Mouse (Mus musculus) spleen, adult 2 months (tissue): ENCODE data around the gene Zfyve28. TPM values are rescaled to one million over a fixed set of nuclear protein-coding genes. Genes with fewer than 3 reads are reported as not detected.

Experiments used
- DNase-seq, 2 experiments: peaks; one replicate each; pipeline versions ENCODE4 v3.0.0 to v3.0.0-alpha.2; 2012 to 2021; ENCODE audit warnings: low spot score in 2 of 2, low read depth in 1 of 2
- H3K27ac ChIP-seq: fragments of 200-500 bp; 2 replicates; pipeline ENCODE4 v1.5.1; 2012; ENCODE audit warnings: low read length, inconsistent platforms; ENCODE audit not compliant: insufficient read depth
- H3K27me3 ChIP-seq: fragments of 200-500 bp; 2 replicates; pipeline ENCODE4 v1.6.1; 2012; ENCODE audit warnings: mild to moderate bottlenecking, moderate library complexity, low read length, inconsistent platforms; ENCODE audit not compliant: control insufficient read depth, insufficient read depth
- H3K36me3 ChIP-seq: fragments of 200-500 bp; 2 replicates; pipeline ENCODE4 v1.6.1; 2012; ENCODE audit warnings: mild to moderate bottlenecking, low read length, inconsistent platforms; ENCODE audit not compliant: control insufficient read depth, insufficient read depth
- H3K4me1 ChIP-seq: fragments of 200-500 bp; 2 replicates; pipeline ENCODE4 v1.6.1; 2011; ENCODE audit warnings: inconsistent platforms; ENCODE audit not compliant: control insufficient read depth, insufficient read depth, insufficient read length
- H3K4me3 ChIP-seq: fragments of 200-500 bp; 2 replicates; pipeline ENCODE4 v1.5.1; 2011; ENCODE audit warnings: mild to moderate bottlenecking, inconsistent platforms; ENCODE audit not compliant: insufficient read depth, insufficient read length; ENCODE audit errors: extremely low read depth
- CTCF ChIP-seq: fragments of 200-500 bp; IDR thresholded peaks from 2 replicates; pipeline ENCODE4 v1.5.1; 2011; ENCODE audit warnings: mild to moderate bottlenecking, inconsistent platforms; ENCODE audit not compliant: insufficient read depth, insufficient read length, insufficient replicate concordance; ENCODE audit errors: extremely low read depth
- POLR2A ChIP-seq: fragments of 200-500 bp; IDR thresholded peaks from 2 replicates; pipeline ENCODE4 v1.6.1; 2011; ENCODE audit warnings: low read depth, low read length, inconsistent platforms
- WGBS: fragments of 180-500 bp; shearing (Covaris S2); methylation state at CpG from one replicate; pipeline ENCODE4 v1.1.7; 2018; 5-methylcytosine and 5-hydroxymethylcytosine counted together
- polyA plus RNA-seq: library from polyadenylated mRNA; depleted of rRNA; stranded (reverse); fragments of >200 nt; gene quantifications from 2 replicates; pipeline ENCODE4 v1.2.3, GENCODE M21; 2012

Gene Zfyve28
- polyA plus RNA-seq, 1 experiment = 3.8 TPM

DNA sequence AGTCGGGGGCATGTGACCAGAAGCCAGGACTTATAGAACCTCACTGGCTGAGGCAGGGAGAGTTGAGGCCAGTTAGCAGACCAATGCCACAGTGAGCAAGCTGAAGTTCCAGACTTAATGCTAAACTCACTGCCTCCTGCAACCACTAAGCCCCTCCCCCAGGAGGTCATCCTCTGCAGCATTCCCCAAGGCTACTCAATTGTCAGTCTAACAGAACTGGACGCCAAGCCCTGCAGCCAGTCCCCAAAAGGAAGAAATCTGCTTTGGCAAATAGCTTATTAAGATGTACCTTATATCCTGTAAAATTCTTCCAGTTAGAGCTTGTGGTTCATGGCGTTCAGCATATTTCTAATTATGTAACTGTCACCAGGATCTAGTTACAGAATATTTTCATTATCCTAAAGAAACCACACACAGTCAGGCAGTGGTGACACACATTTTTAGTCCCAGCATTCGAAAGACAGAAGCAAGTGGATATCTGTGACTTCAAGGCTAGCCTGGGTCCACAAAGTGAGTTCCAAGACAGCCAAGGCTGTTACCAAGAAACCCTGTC lies 35.2 kb downstream of the Zfyve28 start:
- Histone ChIP-seq H3K27ac (no peak overlapping the region), H3K27me3 (no peaks in the 10 kb centered on the region), H3K36me3 (no peaks in the 10 kb centered on the region), H3K4me1 (no peaks in the 10 kb centered on the region; the same call in 1 of the 2 replicates), H3K4me3 (no peak overlapping the region)
- TF ChIP-seq POLR2A (no peak), CTCF (no peak)
- DNase-seq = no peak
- WGBS = 78% methylated on average over 4 of the region's 4 CpGs

DNA sequence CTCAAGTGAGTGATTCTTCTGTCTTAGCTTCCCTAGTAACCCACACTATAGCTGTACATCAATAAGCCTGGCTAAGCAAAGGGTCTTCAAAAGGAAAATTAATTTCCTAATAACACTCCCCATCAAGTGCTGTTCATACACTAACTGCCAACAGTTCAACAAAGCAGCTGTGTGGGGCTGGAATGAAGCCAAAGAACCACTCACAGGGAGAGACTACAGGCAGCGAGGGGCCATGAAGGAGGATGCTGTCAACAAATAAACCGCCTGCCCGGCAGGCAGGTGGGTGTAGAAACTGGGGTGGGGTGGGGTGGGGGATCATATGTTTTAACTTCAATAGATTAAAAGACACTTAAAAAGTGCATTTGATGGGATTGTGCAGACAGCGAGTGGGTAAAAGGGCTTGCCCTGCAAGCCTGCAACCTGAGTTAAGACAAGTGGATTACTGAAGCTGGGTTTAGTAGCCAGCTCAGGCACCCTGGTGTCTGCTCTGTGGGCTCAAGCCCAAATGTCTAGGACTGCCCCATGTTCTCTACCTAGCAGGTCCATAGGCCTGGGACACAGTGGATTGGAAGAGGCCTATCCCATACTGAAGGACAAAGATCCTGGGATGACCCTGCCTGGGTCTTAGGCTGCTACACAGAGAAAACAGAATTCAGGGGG lies 35.8 kb downstream of the Zfyve28 start:
- Histone ChIP-seq H3K4me1 (no peaks in the 10 kb centered on the region; the same call in 1 of the 2 replicates), H3K27ac (no peak overlapping the region)

DNA sequence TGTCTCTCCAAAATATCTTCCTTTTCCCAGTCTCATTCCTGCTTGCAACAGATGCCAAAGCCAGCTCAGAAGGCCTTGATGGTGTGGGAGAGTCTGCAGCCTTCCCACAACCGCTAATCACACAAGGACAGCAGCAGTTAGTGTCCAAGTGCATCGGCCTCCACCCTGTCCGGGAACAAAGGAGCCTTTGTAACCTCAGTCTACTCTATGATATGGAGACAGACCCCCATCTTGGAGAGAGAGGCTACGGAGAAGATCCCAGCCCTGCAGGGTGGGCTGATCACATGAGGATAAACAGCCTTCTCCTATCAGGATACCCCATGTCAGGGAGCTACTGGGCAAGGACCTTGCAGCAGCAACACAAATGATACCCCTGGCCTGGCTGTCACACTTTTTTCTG lies 36.5 kb downstream of the Zfyve28 start:
- DNase-seq = no peak
- H3K4me1 ChIP-seq = no peaks in the 10 kb centered on the region; the same call in 1 of the 2 replicates
- 88% methylated on average over 4 of the region's 4 CpGs for WGBS
- H3K36me3 ChIP-seq = no peaks in the 10 kb centered on the region
- no peak for TF ChIP-seq CTCF
- TF ChIP-seq POLR2A = no peak
- no peak overlapping the region for H3K4me3 ChIP-seq
- H3K27ac ChIP-seq = no peak overlapping the region
- H3K27me3 ChIP-seq = no peaks in the 10 kb centered on the region

More for the DNA sequence above, 35.8 kb downstream of the Zfyve28 start:
- 47% methylated on average over 4 of the region's 4 CpGs for WGBS
- TF ChIP-seq POLR2A (no peak), CTCF (no peak)
- Histone ChIP-seq H3K36me3 (no peaks in the 10 kb centered on the region), H3K4me3 (no peak overlapping the region), H3K27me3 (no peaks in the 10 kb centered on the region)
- DNase-seq = no peak

DNA sequence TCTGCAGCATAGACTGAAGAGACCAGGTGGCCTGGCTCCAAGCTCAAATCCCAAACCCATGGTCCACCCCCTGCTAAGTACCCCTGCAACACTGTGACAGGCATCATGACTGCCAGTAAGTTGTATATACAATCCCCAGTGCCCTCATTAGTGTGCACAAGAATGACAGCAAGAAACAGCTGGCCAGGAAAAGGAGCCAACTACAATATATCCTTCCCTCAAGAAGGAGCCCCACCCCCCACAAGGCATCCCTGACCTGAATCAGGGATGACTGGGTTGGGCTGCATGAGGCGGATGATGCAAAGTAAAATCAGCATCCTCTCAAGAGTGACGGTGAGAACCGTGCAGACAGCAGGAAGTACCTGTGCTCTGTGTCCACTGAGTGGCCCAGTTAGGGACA lies 38.2 kb downstream of the Zfyve28 start:
- DNase-seq = no peak
- Histone ChIP-seq H3K4me3 (no peak overlapping the region), H3K27me3 (no peaks in the 10 kb centered on the region), H3K36me3 (no peaks in the 10 kb centered on the region), H3K4me1 (no peaks in the 10 kb centered on the region; the same call in 1 of the 2 replicates), H3K27ac (no peak overlapping the region)
- 81% methylated on average over 3 of the region's 3 CpGs for WGBS
- no peak for TF ChIP-seq POLR2A

DNA sequence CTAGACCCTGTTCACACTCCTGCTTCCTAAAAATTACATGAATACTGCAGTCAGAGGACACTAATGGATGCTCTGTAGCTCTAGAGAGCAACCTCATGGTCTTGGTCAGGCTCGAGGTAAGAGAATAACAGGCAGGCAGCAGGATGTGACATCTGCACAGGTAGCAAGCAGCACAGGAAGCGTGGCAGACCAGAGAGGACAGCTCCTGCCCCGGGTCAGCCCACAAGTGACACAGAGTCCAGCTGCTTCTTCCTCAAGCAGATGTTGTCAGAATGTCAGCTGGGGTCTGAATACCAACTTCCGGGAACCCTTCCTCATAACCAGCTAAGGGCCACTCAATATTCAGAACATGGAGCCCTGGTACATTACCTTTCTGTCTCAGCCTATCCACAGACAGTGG lies 39.1 kb downstream of the Zfyve28 start:
- H3K36me3 ChIP-seq = no peaks in the 10 kb centered on the region
- no peak for DNase-seq
- TF ChIP-seq CTCF (no peak), POLR2A (no peak)
- no peak overlapping the region for H3K4me3 ChIP-seq
- no peaks in the 10 kb centered on the region for H3K27me3 ChIP-seq
- no peak overlapping the region for H3K27ac ChIP-seq
- H3K4me1 ChIP-seq = no peaks in the 10 kb centered on the region; the same call in 1 of the 2 replicates
- WGBS = 25% methylated on average over 4 of the region's 4 CpGs

DNA sequence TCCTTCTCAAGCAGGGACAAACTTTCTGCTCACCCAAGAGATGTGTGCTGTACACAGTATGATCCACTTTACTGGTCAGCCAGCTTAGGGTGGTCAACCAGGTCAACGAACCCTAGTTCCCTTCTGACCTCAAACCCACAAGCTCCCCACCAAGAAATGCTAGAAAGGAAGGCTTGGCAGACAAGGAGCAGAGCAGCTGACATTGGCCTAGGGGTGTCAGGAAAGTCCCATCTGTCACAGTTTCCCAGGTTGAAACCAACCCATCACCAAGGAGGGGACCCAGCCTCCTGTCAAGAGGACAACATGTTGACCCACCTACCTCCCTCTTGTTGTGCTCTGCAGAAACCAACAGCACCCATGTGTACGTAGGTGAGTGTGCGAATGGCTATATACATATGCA lies 41.8 kb downstream of the Zfyve28 start:
- DNase-seq = no peak
- Histone ChIP-seq H3K27me3 (no peaks in the 10 kb centered on the region), H3K27ac (no peak overlapping the region), H3K36me3 (no peaks in the 10 kb centered on the region), H3K4me1 (no peaks in the 10 kb centered on the region; the same call in 1 of the 2 replicates), H3K4me3 (no peak overlapping the region)
- no peak for TF ChIP-seq POLR2A
- no peak for TF ChIP-seq CTCF
- 81% methylated on average over 3 of the region's 3 CpGs for WGBS

DNA sequence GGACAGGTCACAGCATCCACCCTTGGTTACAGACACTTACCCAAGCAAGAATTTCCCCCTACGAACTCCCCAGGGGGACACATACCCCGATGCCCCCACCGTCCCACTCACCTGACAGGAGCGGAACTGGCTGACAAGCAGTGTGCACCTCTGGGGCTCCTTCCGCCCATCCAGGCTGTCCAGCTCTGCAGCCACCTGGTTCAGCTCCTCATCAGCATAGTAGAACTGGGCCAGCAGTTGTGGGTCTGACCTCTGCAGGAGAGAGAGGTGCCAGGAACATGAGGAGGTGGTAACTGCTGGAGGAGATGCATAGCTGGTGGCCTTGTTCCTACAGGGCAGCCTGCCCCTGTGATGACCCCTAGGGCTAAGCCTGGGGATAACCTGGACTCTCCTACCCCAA lies 45.2 kb downstream of the Zfyve28 start:
- H3K36me3 ChIP-seq = no peaks in the 10 kb centered on the region
- H3K4me1 ChIP-seq = no peaks in the 10 kb centered on the region
- no peak overlapping the region for H3K4me3 ChIP-seq
- 69% methylated on average over 5 of the region's 5 CpGs for WGBS
- TF ChIP-seq POLR2A (no peak), CTCF (no peak)
- DNase-seq = no peak
- no peaks in the 10 kb centered on the region for H3K27me3 ChIP-seq
- H3K27ac ChIP-seq = no peak overlapping the region
